Mouse (Mus musculus) liver, embryonic 14.5 days (tissue): ENCODE results near the gene Fuom. TPM values are rescaled to one million over a fixed set of nuclear protein-coding genes. Genes with fewer than 3 reads are reported as not detected.

ENCODE experiments used
- ATAC-seq: fragments of 200-750 bp; cut with Nextera tagmentation; 2 replicates; pipeline ENCODE4 v1.8.0; 2017; ENCODE audit warnings: moderate number of reproducible peaks, mild to moderate bottlenecking, moderate library complexity; ENCODE audit not compliant: insufficient read depth
- DNase-seq, 3 experiments: peaks; one replicate each; pipeline ENCODE4 v3.0.0-alpha.2; 2012 to 2013; ENCODE audit warnings: low read depth in 3 of 3, low spot score in 3 of 3
- H3K27ac ChIP-seq: fragments of 300-500 bp; sonication (generic); 2 replicates; pipeline ENCODE4 v1.5.1; 2014; ENCODE audit warnings: moderate library complexity, mild to moderate bottlenecking, control low read depth, inconsistent platforms
- H3K27me3 ChIP-seq: fragments of 300-500 bp; sonication (generic); 2 replicates; pipeline ENCODE4 v1.6.1; 2014; ENCODE audit warnings: mild to moderate bottlenecking, low read length, moderate library complexity; ENCODE audit not compliant: control insufficient read depth, insufficient read depth
- H3K36me3 ChIP-seq: fragments of 300-500 bp; sonication (generic); replicated peaks from 2 replicates; pipeline ENCODE4 v1.6.1; 2014; ENCODE audit warnings: low read depth; ENCODE audit not compliant: control insufficient read depth, insufficient read depth
- H3K4me1 ChIP-seq, 2 experiments: fragments of 200-500 bp in 1 of 2; fragments of 300-500 bp in 1 of 2; sonication (generic) in 1 of 2; replicated peaks; 2 replicates each; pipeline ENCODE4 v1.6.1; 2012 to 2014; ENCODE audit warnings: antibody characterized with exemption in 1 of 2, inconsistent platforms in 1 of 2, low read length in 1 of 2; ENCODE audit not compliant: control insufficient read depth in 2 of 2, insufficient read depth in 2 of 2
- H3K4me2 ChIP-seq: fragments of 300-500 bp; sonication (generic); 2 replicates; pipeline ENCODE4 v1.6.1; 2014; ENCODE audit warnings: low read depth, mild to moderate bottlenecking, control low read depth, moderate library complexity
- H3K4me3 ChIP-seq, 2 experiments: fragments of 200-500 bp in 1 of 2; fragments of 300-500 bp in 1 of 2; sonication (generic) in 1 of 2; 2 replicates each; pipeline ENCODE4 v1.5.1; 2012 to 2014; ENCODE audit warnings: low read depth in 2 of 2, low read length in 2 of 2, mild to moderate bottlenecking in 2 of 2, control low read depth in 1 of 2, inconsistent platforms in 1 of 2, moderate library complexity in 1 of 2; ENCODE audit not compliant: insufficient read depth in 1 of 2
- H3K9ac ChIP-seq: fragments of 300-500 bp; sonication (generic); replicated peaks from 2 replicates; pipeline ENCODE4 v1.6.1; 2014; ENCODE audit warnings: mild to moderate bottlenecking, control low read depth, moderate library complexity
- H3K9me3 ChIP-seq: fragments of 300-500 bp; sonication (generic); 2 replicates; pipeline ENCODE4 v1.6.1; 2016; ENCODE audit warnings: low read length, mixed read lengths; ENCODE audit not compliant: control insufficient read depth
- CTCF ChIP-seq: IDR thresholded peaks from 2 replicates; pipeline ENCODE4 v1.5.1; 2016; ENCODE audit warnings: antibody characterized with exemption, low read depth, control low read depth
- EP300 ChIP-seq: IDR thresholded peaks from 2 replicates; pipeline ENCODE4 v1.6.1; 2016; ENCODE audit warnings: antibody characterized with exemption, low read depth
- WGBS: fragments of 180-500 bp; shearing (Covaris S2); extraction: QIAGEN DNeasy Blood & Tissue Kit; methylation state at CpG from one replicate; pipeline ENCODE4 v1.1.7; 2014; ENCODE audit not compliant: insufficient replicate concordance; 5-methylcytosine and 5-hydroxymethylcytosine counted together
- polyA plus RNA-seq, 2 experiments: library from polyadenylated mRNA; depleted of rRNA in 1 of 2; stranded (reverse) in 1 of 2; unstranded in 1 of 2; fragments of >200 nt; fragmentation: Nextera tagmentation in 1 of 2; extraction: Ambion mirVana in 1 of 2; gene quantifications; 2 replicates each; pipeline versions ENCODE4 v1.2.1 to v1.2.3; 2012 to 2014

The Fuom gene
- polyA plus RNA-seq, 2 experiments: 6.7 to 7.7 TPM

DNA sequence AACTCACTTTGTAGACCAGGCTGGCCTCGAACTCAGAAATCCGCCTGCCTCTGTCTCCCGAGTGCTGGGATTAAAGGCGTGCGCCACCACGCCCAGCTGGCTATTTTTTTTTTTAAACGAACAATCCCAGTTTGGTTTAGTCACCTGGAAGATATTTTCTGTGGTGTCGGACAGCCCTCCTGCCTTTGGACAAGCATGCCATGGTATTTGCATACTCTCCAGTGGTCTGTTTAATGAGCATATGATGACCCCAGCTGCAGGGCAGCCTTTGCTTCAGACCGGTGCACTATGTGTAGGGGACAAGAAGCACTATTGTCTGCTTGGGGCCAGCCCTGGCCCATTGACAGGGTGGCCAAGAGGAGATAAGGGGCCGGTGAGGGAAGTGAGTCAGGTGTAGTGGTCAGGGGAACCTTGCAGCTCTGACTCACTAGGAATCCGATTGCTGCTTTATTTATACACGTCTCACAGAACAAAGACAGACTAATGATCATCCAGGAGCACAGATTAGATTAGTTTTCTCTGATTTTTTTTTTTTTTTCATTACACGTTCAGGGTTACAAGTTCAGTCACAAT lies 19.2 kb upstream of the Fuom start:
- ATAC-seq (no peak), DNase-seq (no peak)
- H3K27me3 ChIP-seq: no peaks in the 10 kb centered on the region
- H3K4me1 ChIP-seq: peaks cover 12 to 25% of the 10 kb centered on the region in 2 experiments
- WGBS: 50% methylated on average over 13 of the region's 13 CpGs
- no peaks in the 10 kb centered on the region for H3K9me3 ChIP-seq
- H3K36me3 ChIP-seq: no peaks in the 10 kb centered on the region
- no peak overlapping the region for H3K4me2 ChIP-seq
- H3K9ac ChIP-seq: no peak overlapping the region
- H3K27ac ChIP-seq: no peak overlapping the region
- H3K4me3 ChIP-seq: no peak overlapping the region
- TF ChIP-seq CTCF (no peak), EP300 (no peak)

- H3K27me3 ChIP-seq: no peaks in the 10 kb centered on the region
- no peak overlapping the region for H3K9ac ChIP-seq
- DNase-seq (no peak), ATAC-seq (no peak)
- H3K4me2 ChIP-seq: no peak overlapping the region
- no peak overlapping the region for H3K27ac ChIP-seq
- no peak overlapping the region for H3K4me3 ChIP-seq
- no peaks in the 10 kb centered on the region for H3K9me3 ChIP-seq
- H3K36me3 ChIP-seq: no peaks in the 10 kb centered on the region
- peaks cover 12 to 27% of the 10 kb centered on the region in 2 experiments for H3K4me1 ChIP-seq
- WGBS: 78% methylated on average over 2 of the region's 2 CpGs
- TF ChIP-seq CTCF (no peak), EP300 (no peak)
Observed at GRCm38 (mm10) chr7:140120484-140120883, 18.2 kb upstream of the Fuom start.

- Histone ChIP-seq H3K4me3 (peak within 1 kb of the TSS; percentile 80 to 81), H3K36me3 (no peaks in the 10 kb centered on the region), H3K4me1 (peaks cover 7 to 13% of the 10 kb centered on the region in 2 experiments), H3K9ac (peak within 1 kb of the TSS; percentile 75), H3K9me3 (no peaks in the 10 kb centered on the region), H3K27ac (peak within 1 kb of the TSS; percentile 67), H3K27me3 (no peaks in the 10 kb centered on the region), H3K4me2 (peak within 1 kb of the TSS; percentile 90)
- TF ChIP-seq EP300 (no peak), CTCF (no peak)
- DNase-seq (peak; percentile 82 to 85 (median 84)), ATAC-seq (peak; percentile 97)
- 4% methylated on average over 28 of the region's 28 CpGs for WGBS
Observed at GRCm38 (mm10) chr7:140116329-140117054, 14.3 kb upstream of the Fuom start, which contains the start of gene Echs1. Echs1 (minus strand) TSS chr7:140116476.

- Histone ChIP-seq H3K27me3 (no peaks in the 10 kb centered on the region), H3K4me1 (peaks cover 7 to 13% of the 10 kb centered on the region in 2 experiments), H3K9ac (peak within 1 kb of the TSS; percentile 75), H3K36me3 (no peaks in the 10 kb centered on the region), H3K9me3 (no peaks in the 10 kb centered on the region), H3K4me2 (peak within 1 kb of the TSS; percentile 90), H3K4me3 (peak within 1 kb of the TSS; percentile 80 to 81), H3K27ac (peak within 1 kb of the TSS; percentile 67)
- peak; percentile 63 for ATAC-seq
- 1% methylated on average over 23 of the region's 23 CpGs for WGBS
- peak; percentile 51 to 58 (median 58) for DNase-seq
- no peak; the same call in 1 of the 2 replicates for TF ChIP-seq EP300
- TF ChIP-seq CTCF: 0 out of 2 replicates have a peak, but pooled peaks have one; percentile 10
Observed at GRCm38 (mm10) chr7:140115583-140116328, 13.5 kb upstream of the Fuom start, which contains the start of gene Paox. Paox (plus strand) TSS chr7:140115799.

GRCm38 (mm10) chr7:140111943-140112342 lies 9.7 kb upstream of the Fuom start:
- Histone ChIP-seq H3K27ac (no peak overlapping the region), H3K4me3 (no peak overlapping the region), H3K4me2 (no peak overlapping the region), H3K9me3 (no peaks in the 10 kb centered on the region), H3K27me3 (no peaks in the 10 kb centered on the region), H3K4me1 (peaks cover 4 to 9% of the 10 kb centered on the region in 2 experiments), H3K36me3 (peaks cover 5% of the 10 kb centered on the region; the same call in 1 of the 2 replicates), H3K9ac (no peak overlapping the region)
- TF ChIP-seq EP300 (no peak), CTCF (no peak)
- DNase-seq (no peak), ATAC-seq (no peak)
- 55% methylated on average over 3 of the region's 3 CpGs for WGBS
